Mouse (Mus musculus): ENCODE data around the gene Rnf222.

DNA sequence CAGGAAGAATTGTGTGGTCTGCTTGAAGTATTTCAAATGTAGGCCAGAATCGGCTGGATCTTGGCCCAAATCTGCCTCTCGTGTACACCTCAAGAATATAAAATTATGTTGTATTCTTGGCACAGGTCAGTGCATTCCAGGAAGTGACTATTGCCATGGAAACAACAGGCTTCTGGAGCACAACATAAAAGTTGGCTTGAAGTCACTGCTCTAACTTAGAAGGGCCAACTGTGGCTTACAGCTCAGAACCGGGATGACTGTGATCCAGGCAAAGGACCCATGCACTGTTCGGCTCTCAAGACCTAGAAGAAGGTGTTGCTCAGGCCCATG lies 18.1 kb downstream of the Rnf222 start:
- no peak for TF ChIP-seq CTCF (IDR thresholded peaks at IDR 0.05; ENCODE audit: extremely low read depth, insufficient read depth, insufficient read length, insufficient replicate concordance)
- no peak for TF ChIP-seq POLR2A (IDR thresholded peaks at IDR 0.05; ENCODE audit: low read depth, low read length)

Measured in spleen, adult 2 months (tissue).